Mouse (Mus musculus): Measurements from ENCODE around the gene Pitpna.
"Not testable (repeated sequence)": the region's sequence is repeated elsewhere in the genome, so short reads cannot be mapped to it uniquely, and the experiment has no call there.

Pitpna gene

GRCm38 (mm10) chr11:75588285-75588941, 516 bp downstream of the Pitpna start:
- peak; percentile 33 for DNase-seq (ENCODE audit: low read depth)

DNA sequence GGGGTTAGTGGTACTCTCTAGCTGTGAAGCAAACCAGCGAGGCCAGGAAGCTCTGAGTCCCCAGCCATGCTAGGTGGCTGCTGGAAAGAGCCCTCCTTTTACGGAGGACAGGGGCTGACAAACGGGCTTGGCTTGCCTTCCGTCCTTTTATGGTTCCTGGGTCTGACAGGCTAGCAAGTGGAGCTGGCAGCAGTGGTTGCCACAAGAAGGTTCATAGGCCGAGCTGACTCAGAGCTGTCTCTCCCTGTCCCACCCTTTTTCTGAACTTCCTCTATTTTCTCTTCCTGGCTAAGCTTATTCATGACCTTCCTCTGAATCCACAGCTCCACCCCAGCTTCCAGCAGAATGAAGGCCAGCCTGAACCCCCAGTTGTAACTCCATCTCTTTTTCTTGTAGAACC, 4.7 kb downstream of the Pitpna start:
- peak; percentile 79 for DNase-seq (ENCODE audit: low read depth)

- DNase-seq (ENCODE audit: low read depth): no peak
These were observed 6.5 kb downstream of the Pitpna start for GRCm38 (mm10) chr11:75594431-75594830.

DNA sequence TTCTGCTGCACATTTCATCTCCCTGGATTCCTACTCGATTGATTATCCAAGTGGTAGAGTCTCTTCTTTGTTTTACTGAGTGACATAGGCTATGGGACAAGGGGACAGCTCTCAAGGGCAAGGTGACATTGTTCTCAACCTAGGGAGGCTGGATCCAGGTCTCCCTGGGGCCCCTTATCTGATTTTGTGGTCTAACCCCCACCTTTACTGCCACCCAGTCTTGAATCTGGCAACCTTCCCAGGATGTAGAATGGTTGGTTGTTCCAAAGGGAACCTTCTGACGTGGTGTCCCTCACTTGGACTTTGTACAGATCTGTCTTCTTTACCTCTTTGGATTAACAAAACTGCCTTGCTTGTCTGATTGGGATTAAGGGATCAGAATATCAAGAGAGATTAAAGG, 7.5 kb downstream of the Pitpna start:
- DNase-seq (ENCODE audit: low read depth): no peak

- DNase-seq (ENCODE audit: low read depth): no peak
These were observed 7.9 kb downstream of the Pitpna start for GRCm38 (mm10) chr11:75595816-75596215.

DNA sequence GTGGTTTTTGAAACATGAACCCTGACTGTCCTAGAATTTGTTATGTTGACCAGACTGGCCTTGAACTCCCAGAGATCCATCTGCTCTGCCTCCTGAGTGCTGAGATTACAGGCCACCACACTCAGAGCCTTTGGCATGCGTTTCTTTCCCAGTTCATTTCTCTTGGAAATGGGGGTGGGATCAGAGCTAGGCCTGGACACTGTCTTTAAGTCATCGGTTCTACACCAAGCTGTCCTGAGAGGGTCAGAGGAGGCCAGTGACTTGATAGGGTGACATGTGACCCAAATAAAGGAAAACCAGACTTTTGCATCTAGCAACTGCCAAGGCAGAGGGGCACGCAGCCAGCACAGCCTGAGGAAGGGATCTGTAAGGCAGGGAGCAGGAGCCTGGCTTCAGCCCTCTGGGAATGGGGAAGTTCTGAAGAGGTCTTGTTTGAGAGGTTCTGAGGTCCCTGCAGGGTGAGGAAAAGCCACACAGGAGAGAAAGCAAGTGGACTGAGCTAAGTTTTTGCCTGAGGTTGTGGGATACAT, 8.9 kb downstream of the Pitpna start:
- DNase-seq (ENCODE audit: low read depth): no peak

GRCm38 (mm10) chr11:75598004-75598403, 10.1 kb downstream of the Pitpna start:
- no peak for DNase-seq (ENCODE audit: low read depth)

DNA sequence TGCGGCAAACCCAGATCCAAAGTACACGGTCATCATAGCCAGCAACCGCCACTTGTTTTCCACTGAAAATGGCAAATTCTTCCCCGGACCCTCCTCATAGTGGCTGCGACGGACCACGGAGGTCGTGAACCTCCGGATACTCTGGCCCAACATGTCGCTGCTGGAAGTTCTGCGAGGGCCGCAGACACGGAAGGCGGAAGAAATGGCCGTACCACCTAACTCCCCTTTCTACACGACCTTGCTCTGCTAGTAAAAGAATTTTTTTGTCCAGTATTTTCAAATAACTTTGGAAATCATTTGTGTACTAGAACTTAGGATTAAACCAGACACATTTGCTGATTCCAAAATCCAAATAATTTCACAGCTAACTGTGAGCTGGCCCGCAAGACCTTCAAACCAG, 11.9 kb downstream of the Pitpna start:
- DNase-seq (ENCODE audit: low read depth): not testable (repeated sequence)

GRCm38 (mm10) chr11:75604826-75605225, 16.9 kb downstream of the Pitpna start:
- no peak for DNase-seq (ENCODE audit: low read depth)

DNA sequence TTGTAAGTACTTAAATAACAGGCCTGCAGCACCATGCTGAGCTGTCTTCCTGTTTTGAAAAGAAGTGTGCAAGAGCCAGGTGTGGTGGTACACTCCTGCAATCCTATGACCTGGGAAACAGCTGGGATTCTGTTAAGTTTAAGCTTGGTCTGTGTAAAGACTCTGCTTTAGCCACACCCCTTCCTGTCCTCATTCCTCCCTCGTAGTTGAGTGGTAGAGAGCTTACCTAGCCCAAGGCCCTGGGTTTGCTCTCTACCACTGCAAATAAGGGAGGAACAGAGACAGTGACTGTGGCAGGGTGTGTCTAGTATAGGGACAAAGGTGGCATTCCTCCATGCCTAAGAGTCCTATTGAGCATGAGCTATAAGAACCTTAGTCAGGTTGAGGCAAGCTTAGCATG, 17.4 kb downstream of the Pitpna start:
- DNase-seq (ENCODE audit: low read depth): no peak

DNA sequence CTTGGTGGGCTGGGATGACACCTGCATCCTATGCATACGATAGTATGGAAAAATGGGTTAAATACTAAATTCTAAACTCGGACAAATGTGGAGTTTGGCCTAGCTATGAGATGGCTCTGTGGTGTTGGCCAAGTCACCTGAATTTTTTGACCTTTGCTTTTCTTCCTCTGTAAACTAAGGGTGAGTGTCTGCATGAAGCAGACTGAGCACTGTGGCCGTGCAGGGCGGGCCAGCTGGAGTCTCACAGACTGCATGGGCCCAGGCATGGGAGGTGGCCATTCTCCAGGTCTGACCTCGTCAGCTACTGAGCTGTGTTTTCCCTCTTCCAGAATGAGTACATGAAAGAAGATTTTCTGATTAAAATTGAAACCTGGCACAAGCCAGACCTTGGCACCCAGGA, 20.9 kb downstream of the Pitpna start:
- no peak for DNase-seq (ENCODE audit: low read depth)

GRCm38 (mm10) chr11:75610021-75610420, 22.1 kb downstream of the Pitpna start:
- DNase-seq (ENCODE audit: low read depth): no peak

GRCm38 (mm10) chr11:75614769-75615168, 26.9 kb downstream of the Pitpna start:
- no peak for DNase-seq (ENCODE audit: low read depth)

- no peak for DNase-seq (ENCODE audit: low read depth)
These were observed 27.7 kb downstream of the Pitpna start for GRCm38 (mm10) chr11:75615556-75615955.

DNA sequence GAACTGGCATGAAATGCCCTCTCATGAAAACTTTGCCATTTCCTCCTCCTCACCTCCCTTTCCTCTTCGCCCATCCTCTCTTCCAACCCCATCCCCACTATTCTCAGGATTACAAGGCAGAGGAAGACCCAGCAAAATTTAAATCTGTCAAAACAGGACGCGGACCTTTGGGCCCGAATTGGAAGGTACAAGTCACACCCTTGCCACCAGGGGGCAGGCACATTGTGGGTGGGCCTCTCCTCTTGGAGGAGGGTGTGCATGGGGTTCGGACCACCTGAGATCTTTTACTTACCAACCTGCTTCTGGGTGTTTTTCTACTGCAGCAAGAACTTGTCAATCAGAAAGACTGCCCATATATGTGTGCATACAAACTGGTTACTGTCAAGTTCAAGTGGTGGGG, 31.2 kb downstream of the Pitpna start:
- peak; percentile 39 for DNase-seq (ENCODE audit: low read depth)

DNA sequence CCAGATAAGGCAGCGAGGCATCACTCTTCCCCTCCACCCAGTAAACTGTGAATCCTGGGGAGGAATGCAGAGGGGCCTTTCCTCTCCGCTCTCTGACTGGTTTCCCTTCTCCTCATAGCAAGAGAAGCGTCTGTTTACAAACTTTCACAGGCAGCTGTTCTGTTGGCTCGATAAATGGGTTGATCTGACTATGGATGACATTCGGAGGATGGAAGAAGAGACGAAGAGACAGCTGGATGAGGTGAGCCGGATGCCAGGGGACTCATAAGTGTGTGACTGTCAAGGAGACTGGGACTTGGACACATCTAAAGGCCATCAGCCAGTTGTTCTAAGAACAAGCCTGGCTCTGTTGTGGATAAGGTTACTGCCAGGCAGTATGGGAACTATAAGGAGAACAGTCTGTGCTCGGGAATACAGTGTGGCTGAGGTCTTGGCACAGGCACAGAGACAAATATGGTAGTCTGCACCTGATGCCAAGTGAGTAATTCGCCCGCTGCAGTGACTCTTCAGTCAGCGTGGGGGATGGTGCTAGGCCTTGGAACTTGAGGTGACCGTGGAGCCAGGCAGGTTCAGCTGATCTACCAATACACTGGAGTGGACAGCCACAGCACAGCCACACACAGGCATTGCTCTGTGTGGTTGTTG, 32.4 kb downstream of the Pitpna start:
- DNase-seq (ENCODE audit: low read depth): peak; percentile 92

DNA sequence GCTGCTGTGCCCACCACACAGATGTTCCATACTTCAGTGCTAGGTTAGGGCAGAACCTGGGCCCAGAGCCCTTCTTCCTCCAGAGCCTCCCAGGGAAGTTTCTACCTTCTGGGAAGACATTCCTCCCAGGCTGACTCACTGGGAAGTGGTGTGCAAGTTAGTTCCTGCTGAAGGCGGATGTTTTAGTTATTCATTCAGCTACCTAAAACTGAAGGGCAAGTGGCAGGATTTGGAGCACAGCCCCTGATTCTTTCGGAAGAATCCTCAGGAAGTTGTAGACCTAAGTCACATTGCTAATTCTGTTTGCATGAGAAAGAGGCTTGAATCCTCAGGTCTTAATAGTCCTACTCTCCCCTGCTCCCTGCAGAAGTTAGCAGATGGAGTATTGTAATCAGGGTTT, 33.5 kb downstream of the Pitpna start:
- DNase-seq (ENCODE audit: low read depth): peak; percentile 59

GRCm38 (mm10) chr11:75622588-75623329, 34.9 kb downstream of the Pitpna start:
- no peak for DNase-seq (ENCODE audit: low read depth)

- DNase-seq (ENCODE audit: low read depth): peak; percentile 54
These were observed 36.2 kb downstream of the Pitpna start for GRCm38 (mm10) chr11:75624102-75624554.

DNA sequence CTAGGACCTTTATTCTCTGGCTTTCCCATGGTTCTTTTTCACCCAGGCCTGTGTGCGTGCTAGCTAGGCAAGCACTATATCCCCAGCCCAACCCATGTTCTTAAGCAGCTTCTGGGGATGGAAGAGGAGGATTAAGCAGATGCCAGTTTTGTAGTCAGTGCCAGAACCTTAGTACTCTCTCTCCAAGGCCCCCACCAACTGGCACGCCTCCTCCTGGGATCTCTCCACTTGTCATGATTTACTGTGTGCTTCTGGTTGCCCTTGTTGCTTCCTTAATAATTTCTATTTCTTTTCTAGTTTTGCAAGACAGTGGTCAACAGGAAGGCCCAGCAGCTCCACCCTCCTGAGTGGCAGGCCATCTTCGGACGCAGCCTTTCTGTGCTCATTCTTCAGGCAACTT, 37.9 kb downstream of the Pitpna start:
- no peak for DNase-seq (ENCODE audit: low read depth)

DNA sequence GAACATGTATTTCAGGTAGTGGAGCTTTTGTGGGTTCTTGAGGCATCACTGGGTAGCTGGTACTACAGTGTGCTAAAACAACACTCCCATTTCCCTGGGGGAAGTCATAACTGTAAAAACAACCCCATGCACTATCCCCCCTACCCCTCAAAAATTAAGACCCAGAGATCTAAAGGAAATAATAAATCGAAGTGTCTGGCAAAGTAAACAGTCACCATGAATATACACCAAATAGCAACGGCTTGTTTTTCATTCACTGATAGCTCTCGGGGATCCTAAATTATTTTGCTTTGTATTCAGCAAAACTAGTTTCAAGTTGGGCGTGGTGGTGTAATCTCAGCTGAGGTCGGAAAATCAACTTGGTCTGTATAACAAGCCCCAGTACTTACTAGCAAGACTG, 42.2 kb downstream of the Pitpna start:
- no peak for DNase-seq (ENCODE audit: low read depth)

DNA sequence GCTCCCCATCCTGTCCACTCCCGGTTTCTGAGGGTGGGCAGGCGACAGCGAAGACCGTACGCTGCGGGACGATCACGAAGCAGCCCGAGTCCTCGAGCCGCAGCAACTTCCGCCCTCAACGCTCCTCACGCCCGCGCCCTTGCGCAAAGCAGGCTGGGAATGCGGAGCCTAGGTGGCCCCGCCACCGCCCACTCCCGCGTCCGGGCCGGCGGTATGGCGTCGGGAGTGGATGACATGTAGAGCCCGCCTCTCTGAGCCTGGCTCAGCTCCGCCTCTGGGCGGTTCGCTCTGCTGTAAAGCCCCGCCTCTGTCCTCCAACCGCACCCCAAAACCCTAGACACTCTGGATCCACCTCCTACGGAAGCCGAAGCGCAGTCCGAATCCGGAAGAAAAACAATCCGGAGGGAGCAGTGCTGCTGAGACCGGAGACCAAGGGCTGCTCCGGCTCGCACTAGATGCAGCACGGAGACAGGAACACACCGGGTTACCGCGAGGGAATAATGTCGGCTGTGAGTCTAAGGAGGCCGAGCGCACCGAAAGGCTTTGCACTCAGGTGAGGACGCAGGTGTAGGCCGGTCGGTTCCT, 42.8 kb downstream of the Pitpna start, which contains the start of gene Inpp5k:
Gene Inpp5k, plus strand, starts transcription at position 344 of the 585 bp plus-strand sequence.
- peak; percentile 98 for DNase-seq (ENCODE audit: low read depth)
